Mouse (Mus musculus): ENCODE data around the gene Tmem18.

DNA sequence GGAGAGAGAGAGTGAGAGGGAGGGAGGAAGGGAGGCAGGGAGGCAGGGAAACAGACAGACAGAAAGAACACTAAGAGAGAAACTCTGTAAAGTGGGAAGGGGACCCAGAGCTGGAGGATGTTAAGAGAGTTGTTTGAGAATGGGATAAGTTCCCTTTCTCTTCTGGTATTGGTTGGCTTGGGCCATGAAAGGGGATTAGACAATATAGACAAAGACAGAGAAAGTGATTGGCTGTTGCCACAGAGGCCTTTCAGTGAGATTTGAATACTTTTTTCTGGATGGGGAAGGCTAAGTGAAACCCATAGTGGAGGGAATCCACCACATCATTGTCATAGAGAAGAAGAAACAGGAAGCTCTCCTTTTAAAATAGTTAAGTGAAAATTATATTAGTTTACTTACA, 50.3 kb downstream of the Tmem18 start:
- no peak for TF ChIP-seq CTCF (IDR thresholded peaks at IDR 0.05; ENCODE audit: borderline replicate concordance, extremely low read depth, insufficient read depth, insufficient read length)
- no peak for TF ChIP-seq POLR2A (IDR thresholded peaks at IDR 0.05; ENCODE audit: borderline replicate concordance, extremely low read depth, insufficient read depth, insufficient read length, poor library complexity, severe bottlenecking)
